In genomic region chr2:121128865-121129620, GRCm38 (mm10) we compare ENCODE assay signal across 27 mouse cellular contexts. TPM values are rescaled to one million over a fixed set of nuclear protein-coding genes. Genes with fewer than 3 reads are reported as not detected.
DNase-seq lines count a peak whose midpoint lies in the region; ATAC-seq and TF ChIP-seq lines count a peak whose summit lies in the region.
"Had no signal": no experiment of that assay in that cellular context is flagged by ENCODE, and none has a peak within 500 bp of the region (broad histone marks: within the 10 kb centered on the region; RNA-seq: fewer than 3 reads in every experiment).

No protein-coding gene starts in this region.

- DNase-seq in adrenal gland, adult (ENCODE audit: inconsistent age in 2 of 2, low spot score in 1 of 2): peak; percentile 24 to 81
- DNase-seq in adrenal gland, adult 18-20 months (ENCODE audit: low spot score in 2 of 2): no peak
- peak; percentile 11 for DNase-seq in heart, adult 11 months
- peak; percentile 37 for DNase-seq in lung, postnatal 0 days (ENCODE audit: low spot score)
- DNase-seq in lung, postnatal 14 days: no peak
- DNase-seq in right cerebral cortex, adult 18-20 months: no peak
- DNase-seq: cerebellum, adult 11-12 months; cerebellum, adult 9-10 months; cerebellum, postnatal 25 days; forebrain, postnatal 0 days; gastrocnemius, postnatal 14 days; heart, postnatal 36 days had no signal

- no peaks in the 10 kb centered on the region for H3K36me3 ChIP-seq in heart, embryonic 12.5 days
- no peaks in the 10 kb centered on the region for H3K36me3 ChIP-seq in lung, postnatal 0 days (ENCODE audit: insufficient read depth, low read length)
- H3K36me3 ChIP-seq: embryonic facial prominence, embryonic 13.5 days; heart, embryonic 13.5 days; hindbrain, embryonic 15.5 days had no signal

- TF ChIP-seq EP300 in lung, postnatal 0 days (IDR thresholded peaks at IDR 0.05): 0 out of 2 replicates have a peak, but pooled peaks have one; percentile 21

- H3K9me3 ChIP-seq in heart, embryonic 12.5 days (replicated peaks): no peaks in the 10 kb centered on the region
- H3K9me3 ChIP-seq in lung, postnatal 0 days (ENCODE audit: low read length): no peaks in the 10 kb centered on the region
- H3K9me3 ChIP-seq: embryonic facial prominence, embryonic 13.5 days; forebrain, embryonic 13.5 days; heart, embryonic 13.5 days; hindbrain, embryonic 15.5 days had no signal

- H3K4me1 ChIP-seq in heart, embryonic 12.5 days (replicated peaks): no peaks in the 10 kb centered on the region
- H3K4me1 ChIP-seq in lung, postnatal 0 days (ENCODE audit: insufficient read depth, low read depth, low read length): no peaks in the 10 kb centered on the region
- H3K4me1 ChIP-seq: embryonic facial prominence, embryonic 13.5 days; forebrain, embryonic 13.5 days; heart, embryonic 13.5 days; hindbrain, embryonic 15.5 days had no signal

- TF ChIP-seq CTCF in lung, postnatal 0 days (IDR thresholded peaks at IDR 0.05): no peak

- no peak overlapping the region for H3K9ac ChIP-seq in heart, embryonic 12.5 days
- no peak overlapping the region for H3K9ac ChIP-seq in lung, postnatal 0 days (replicated peaks; ENCODE audit: low read depth)
- H3K9ac ChIP-seq: embryonic facial prominence, embryonic 13.5 days; forebrain, embryonic 13.5 days; forebrain, postnatal 0 days; heart, embryonic 13.5 days; hindbrain, embryonic 15.5 days had no signal

- ATAC-seq in heart, embryonic 12.5 days (ENCODE audit: insufficient number of reproducible peaks, low FRiP score): no peak
- ATAC-seq in lung, postnatal 0 days: peak; percentile 67
- ATAC-seq in cerebellum, adult (ENCODE audit: insufficient number of reproducible peaks, low FRiP score, low TSS enrichment): no peak
- ATAC-seq: forebrain, embryonic 13.5 days; forebrain, postnatal 0 days; intestine, embryonic 16.5 days; Patski had no signal

- H3K4me3 ChIP-seq in heart, embryonic 12.5 days: no peak overlapping the region
- no peak overlapping the region for H3K4me3 ChIP-seq in lung, postnatal 0 days (ENCODE audit: low read depth, low read length)
- H3K4me3 ChIP-seq: embryonic facial prominence, embryonic 13.5 days; forebrain, embryonic 13.5 days; heart, embryonic 13.5 days; hindbrain, embryonic 15.5 days had no signal

- H3K4me2 ChIP-seq in heart, embryonic 12.5 days: no peak overlapping the region
- no peak overlapping the region for H3K4me2 ChIP-seq in lung, postnatal 0 days (replicated peaks; ENCODE audit: low read depth, low read length)
- H3K4me2 ChIP-seq: embryonic facial prominence, embryonic 13.5 days; forebrain, embryonic 13.5 days; heart, embryonic 13.5 days; hindbrain, embryonic 15.5 days had no signal

- no peaks in the 10 kb centered on the region for H3K27me3 ChIP-seq in heart, embryonic 12.5 days (replicated peaks)
- H3K27me3 ChIP-seq in lung, postnatal 0 days (replicated peaks; ENCODE audit: insufficient read depth, low read length): no peaks in the 10 kb centered on the region
- H3K27me3 ChIP-seq: embryonic facial prominence, embryonic 13.5 days; forebrain, embryonic 13.5 days; heart, embryonic 13.5 days; hindbrain, embryonic 15.5 days; Patski had no signal

- H3K27ac ChIP-seq in heart, embryonic 12.5 days (ENCODE audit: poor library complexity, severe bottlenecking): no peak overlapping the region
- H3K27ac ChIP-seq in lung, postnatal 0 days (ENCODE audit: low read length): no peak overlapping the region
- H3K27ac ChIP-seq: embryonic facial prominence, embryonic 13.5 days; forebrain, embryonic 13.5 days; heart, embryonic 13.5 days; hindbrain, embryonic 15.5 days had no signal

- WGBS in heart, embryonic 12.5 days: 63% methylated on average over 9 of the region's 9 CpGs
- WGBS in lung, postnatal 0 days: 50% methylated on average over 9 of the region's 9 CpGs

RNA-seq across cellular contexts. Expression of gene Adal, which starts 11.2 kb away (rescaled TPM):
- 10 to 100 TPM; 16.1 to 19.3 TPM for total RNA-seq in adrenal gland, adult 18-20 months (2021)
- polyA plus RNA-seq in heart, embryonic 12.5 days (2016; fragmentation: Nextera tagmentation; extraction: Ambion mirVana): 13.5 and 13.7 TPM in 2 replicates
- polyA plus RNA-seq in lung, postnatal 0 days (2015; fragmentation: Nextera tagmentation; extraction: Ambion mirVana): 12.7 and 13.5 TPM in 2 replicates

RNA-seq across cellular contexts. Expression of gene Lcmt2, which starts 11.4 kb away (rescaled TPM):
- 1 to 10 TPM; 8.5 to 9.2 TPM for total RNA-seq in adrenal gland, adult 18-20 months (2021)
- 15.1 and 17.4 TPM in 2 replicates for polyA plus RNA-seq in heart, embryonic 12.5 days (2016; fragmentation: Nextera tagmentation; extraction: Ambion mirVana)
- polyA plus RNA-seq in lung, postnatal 0 days (2015; fragmentation: Nextera tagmentation; extraction: Ambion mirVana): 19.3 and 21.8 TPM in 2 replicates

RNA-seq across cellular contexts. Expression of gene Tgm7, which starts 19.4 kb away (rescaled TPM):
- total RNA-seq in adrenal gland, adult 18-20 months (2021): not detected
- not detected in 2 replicates for polyA plus RNA-seq in heart, embryonic 12.5 days (2016; fragmentation: Nextera tagmentation; extraction: Ambion mirVana)
- polyA plus RNA-seq in lung, postnatal 0 days (2015; fragmentation: Nextera tagmentation; extraction: Ambion mirVana): not detected in 2 replicates
- total RNA-seq: forebrain, postnatal 0 days; gastrocnemius, adult 18-20 months; gastrocnemius, postnatal 14 days; heart, adult 8-10 months; heart, postnatal 36 days; MEL had no signal
- polyA plus RNA-seq: C2C12; embryonic facial prominence, embryonic 13.5 days; forebrain, embryonic 13.5 days; forebrain, postnatal 0 days; gonadal fat pad, adult 2 months; heart, embryonic 13.5 days; heart, postnatal 0 days; hindbrain, embryonic 11.5 days; hindbrain, embryonic 15.5 days; Patski had no signal

RNA-seq across cellular contexts. Expression of gene Tubgcp4, which starts 41.4 kb away (rescaled TPM):
- 10 to 100 TPM; 44.7 to 45.0 TPM for total RNA-seq in adrenal gland, adult 18-20 months (2021)
- 45.2 and 46.4 TPM in 2 replicates for polyA plus RNA-seq in heart, embryonic 12.5 days (2016; fragmentation: Nextera tagmentation; extraction: Ambion mirVana)
- 18.6 and 22.0 TPM in 2 replicates for polyA plus RNA-seq in lung, postnatal 0 days (2015; fragmentation: Nextera tagmentation; extraction: Ambion mirVana)

RNA-seq across cellular contexts. Expression of gene Zscan29, which starts 41.9 kb away (rescaled TPM):
- total RNA-seq in adrenal gland, adult 18-20 months (2021): 10 to 100 TPM; 16.4 to 19.8 TPM
- polyA plus RNA-seq in heart, embryonic 12.5 days (2016; fragmentation: Nextera tagmentation; extraction: Ambion mirVana): 6.8 and 7.9 TPM in 2 replicates
- 7.8 and 8.6 TPM in 2 replicates for polyA plus RNA-seq in lung, postnatal 0 days (2015; fragmentation: Nextera tagmentation; extraction: Ambion mirVana)

Comparison
In these comparisons a context has a peak if more than half of its experiments do, and no peak if none do; other contexts are left out.
1. DNase-seq: peak in adrenal gland, adult (2 of 2), heart, adult 11 months (single experiment) and lung, postnatal 0 days (single experiment); none in adrenal gland, adult 18-20 months (0 of 2), lung, postnatal 14 days (single experiment) and right cerebral cortex, adult 18-20 months (single experiment).